Mouse (Mus musculus) forebrain, embryonic 11.5 days (tissue): Measurements from ENCODE around the gene Efna3. TPM values are rescaled to one million over a fixed set of nuclear protein-coding genes. Genes with fewer than 3 reads are reported as not detected.
A peak's percentile ranks its signal among the peaks of the same experiment; 100 is the strongest.

Experiments
- ATAC-seq: fragments of 200-750 bp; cut with Nextera tagmentation; replicated peaks from 2 replicates; pipeline ENCODE4 v1.8.0; 2017; ENCODE audit warnings: moderate TSS enrichment; ENCODE audit not compliant: low FRiP score
- DNase-seq: peaks from one replicate; pipeline ENCODE4 v3.0.0-alpha.2; 2017; ENCODE audit warnings: low spot score
- H3K27ac ChIP-seq: fragments of 300-500 bp; sonication (generic); 2 replicates; pipeline ENCODE4 v1.5.1; 2014; ENCODE audit warnings: low read depth, low read length
- H3K27me3 ChIP-seq: fragments of 300-500 bp; sonication (generic); 2 replicates; pipeline ENCODE4 v1.6.1; 2014; ENCODE audit warnings: mild to moderate bottlenecking, low read length, mixed read lengths; ENCODE audit not compliant: control insufficient read depth, insufficient read depth
- H3K36me3 ChIP-seq: fragments of 300-500 bp; sonication (generic); 2 replicates; pipeline ENCODE4 v1.6.1; 2014; ENCODE audit warnings: mild to moderate bottlenecking, low read length, moderate library complexity, mixed read lengths; ENCODE audit not compliant: control insufficient read depth, insufficient read depth
- H3K4me1 ChIP-seq: fragments of 300-500 bp; sonication (generic); replicated peaks from 2 replicates; pipeline ENCODE4 v1.6.1; 2014; ENCODE audit warnings: low read length, mixed read lengths; ENCODE audit not compliant: control insufficient read depth, insufficient read depth
- H3K4me2 ChIP-seq: fragments of 300-500 bp; sonication (generic); 2 replicates; pipeline ENCODE4 v1.6.1; 2014; ENCODE audit warnings: low read depth, mild to moderate bottlenecking, low read length, moderate library complexity, mixed read lengths; ENCODE audit not compliant: severe bottlenecking
- H3K4me3 ChIP-seq: fragments of 300-500 bp; sonication (generic); 2 replicates; pipeline ENCODE4 v1.5.1; 2014; ENCODE audit warnings: low read depth, low read length
- H3K9ac ChIP-seq: fragments of 300-500 bp; sonication (generic); 2 replicates; pipeline ENCODE4 v1.6.1; 2014; ENCODE audit warnings: low read length
- H3K9me3 ChIP-seq: fragments of 300-500 bp; sonication (generic); 2 replicates; pipeline ENCODE4 v1.6.1; 2016; ENCODE audit warnings: low read length, mixed read lengths; ENCODE audit not compliant: control insufficient read depth
- WGBS: fragments of 180-500 bp; shearing (Covaris S2); extraction: QIAGEN DNeasy Blood & Tissue Kit; methylation state at CpG from one replicate; pipeline ENCODE4 v1.1.7; 2014; 5-methylcytosine and 5-hydroxymethylcytosine counted together
- polyA plus RNA-seq: library from polyadenylated mRNA; unstranded; fragments of >200 nt; fragmentation: Nextera tagmentation; extraction: Ambion mirVana; gene quantifications from 2 replicates; pipeline ENCODE4 v1.2.1, GENCODE M21; 2014

Efna3 gene
- polyA plus RNA-seq, 1 experiment from 2014 or later: 7.7 TPM

DNA sequence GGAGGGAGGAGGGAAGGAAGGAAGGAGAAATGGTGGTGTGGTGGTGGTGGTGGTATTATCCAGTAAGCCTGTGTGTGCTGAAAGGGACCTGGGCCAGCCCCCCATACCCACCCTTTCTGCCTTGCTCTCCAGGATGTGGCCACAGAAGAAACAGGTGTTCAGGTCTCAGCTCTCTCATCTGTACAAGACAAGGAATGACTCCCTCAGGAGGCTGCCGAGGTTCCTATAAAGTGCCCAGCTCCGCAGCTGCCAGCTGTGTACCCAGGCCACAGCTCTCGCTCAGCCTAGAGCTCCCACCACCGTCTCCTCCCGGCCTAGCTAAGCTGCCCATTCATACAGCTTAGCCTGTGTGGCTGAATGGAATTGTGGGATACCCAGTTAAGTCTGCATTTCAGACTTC lies 30.5 kb downstream of the Efna3 start:
- ATAC-seq (no peak), DNase-seq (no peak)
- WGBS: 69% methylated on average over 5 of the region's 5 CpGs
- Histone ChIP-seq H3K4me3 (no peak overlapping the region), H3K9me3 (no peaks in the 10 kb centered on the region), H3K4me1 (no peaks in the 10 kb centered on the region), H3K36me3 (no peaks in the 10 kb centered on the region), H3K9ac (no peak overlapping the region), H3K27me3 (no peaks in the 10 kb centered on the region), H3K27ac (no peak overlapping the region), H3K4me2 (no peak overlapping the region)

DNA sequence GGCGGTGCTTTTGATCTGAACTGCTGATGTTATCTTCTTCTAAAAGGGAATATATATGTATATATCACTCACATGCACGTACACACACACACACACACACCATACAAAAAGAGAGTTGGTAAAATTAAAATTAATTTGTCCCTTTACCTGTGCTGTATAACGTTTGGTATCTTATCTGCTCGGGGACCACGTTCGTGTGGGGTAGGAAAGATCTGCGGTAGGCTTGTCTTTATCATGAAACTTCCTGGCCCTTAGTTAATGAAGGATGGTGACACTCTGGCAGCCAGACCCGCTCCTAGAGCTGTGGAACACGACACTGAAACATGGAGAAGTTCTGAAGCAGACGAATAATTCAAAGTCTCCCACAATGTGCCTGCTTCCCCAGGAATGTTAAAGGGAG lies 30.9 kb downstream of the Efna3 start:
- H3K27ac ChIP-seq: no peak overlapping the region
- no peak overlapping the region for H3K4me2 ChIP-seq
- H3K4me3 ChIP-seq: no peak overlapping the region
- no peak for ATAC-seq
- no peaks in the 10 kb centered on the region for H3K36me3 ChIP-seq
- no peaks in the 10 kb centered on the region for H3K27me3 ChIP-seq
- WGBS: 82% methylated on average over 10 of the region's 10 CpGs
- no peaks in the 10 kb centered on the region for H3K9me3 ChIP-seq
- DNase-seq: no peak
- H3K4me1 ChIP-seq: no peaks in the 10 kb centered on the region
- no peak overlapping the region for H3K9ac ChIP-seq

DNA sequence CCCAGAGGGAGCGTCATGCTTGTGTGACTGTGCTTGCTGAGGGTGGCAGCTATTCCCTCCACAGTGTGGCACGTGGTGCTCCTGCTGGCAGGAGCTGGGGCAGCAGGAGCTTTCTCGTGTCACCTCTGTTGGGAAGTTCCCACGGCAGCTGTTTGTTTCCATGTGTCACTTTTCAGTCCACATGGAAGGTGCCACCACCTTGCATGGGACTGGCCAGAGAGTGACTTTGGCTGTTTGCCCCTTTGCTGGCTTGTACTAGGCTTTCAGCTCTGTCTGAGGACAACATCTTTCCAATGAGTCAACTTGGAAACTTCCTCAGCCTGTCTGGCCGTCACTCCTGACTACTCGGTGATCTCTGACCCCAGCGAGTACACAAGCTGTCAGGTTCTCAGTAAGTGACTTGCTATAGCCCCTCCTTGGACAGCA lies 34.2 kb downstream of the Efna3 start:
- Histone ChIP-seq H3K9me3 (no peaks in the 10 kb centered on the region), H3K4me1 (no peaks in the 10 kb centered on the region), H3K27me3 (no peaks in the 10 kb centered on the region), H3K9ac (no peak overlapping the region), H3K36me3 (no peaks in the 10 kb centered on the region), H3K27ac (no peak overlapping the region), H3K4me3 (no peak overlapping the region), H3K4me2 (no peak overlapping the region)
- ATAC-seq (no peak), DNase-seq (no peak)
- WGBS: 63% methylated on average over 7 of the region's 7 CpGs

DNA sequence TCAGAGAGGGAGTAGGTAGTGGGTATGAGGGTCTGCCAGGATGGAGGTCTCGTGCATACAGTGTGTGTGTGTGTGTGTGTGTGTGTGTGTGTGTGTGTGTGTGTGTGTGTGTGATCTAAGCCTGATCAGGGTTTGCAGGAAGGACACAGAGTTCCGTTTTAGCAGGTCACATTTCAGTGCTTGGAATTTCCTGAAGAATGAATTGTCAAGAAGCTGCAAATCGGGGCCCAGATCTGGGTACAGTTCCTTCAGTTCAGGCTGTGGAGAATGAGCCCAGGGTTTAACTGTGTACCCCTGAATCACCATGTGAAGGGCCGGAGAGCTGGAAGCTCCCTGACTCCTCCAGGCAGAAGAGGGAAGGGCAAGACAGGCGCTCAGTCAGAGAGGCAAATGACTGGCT lies 35.5 kb downstream of the Efna3 start:
- Histone ChIP-seq H3K36me3 (no peaks in the 10 kb centered on the region), H3K4me3 (no peak overlapping the region), H3K4me2 (no peak overlapping the region), H3K27ac (no peak overlapping the region), H3K27me3 (no peaks in the 10 kb centered on the region), H3K9me3 (no peaks in the 10 kb centered on the region), H3K4me1 (no peaks in the 10 kb centered on the region), H3K9ac (no peak overlapping the region)
- 59% methylated on average over 5 of the region's 5 CpGs for WGBS
- no peak for DNase-seq
- no peak for ATAC-seq

DNA sequence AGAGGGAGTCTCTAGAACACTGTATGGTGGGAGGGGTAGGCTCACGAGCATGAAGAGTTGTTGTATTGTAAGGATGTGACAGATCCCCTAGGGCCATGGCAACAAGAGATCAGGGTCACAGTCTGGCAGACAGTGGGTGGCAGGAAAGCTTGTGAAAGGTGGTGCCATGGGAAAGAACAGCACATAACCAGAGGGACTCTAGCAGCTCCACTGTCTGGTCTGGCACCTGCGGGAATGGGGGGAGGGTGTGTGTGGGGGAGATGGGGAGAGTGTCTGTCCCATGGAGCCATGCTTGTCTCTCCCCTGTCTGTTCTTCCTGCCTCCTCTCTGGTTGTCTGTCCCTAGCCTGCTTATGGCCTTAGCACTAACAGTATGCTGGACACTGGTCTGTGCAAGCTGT lies 37.2 kb downstream of the Efna3 start:
- H3K4me1 ChIP-seq: peaks cover 6% of the 10 kb centered on the region
- ATAC-seq (no peak), DNase-seq (no peak)
- no peak overlapping the region for H3K4me2 ChIP-seq
- H3K27me3 ChIP-seq: peaks cover 11% of the 10 kb centered on the region
- H3K9ac ChIP-seq: no peak overlapping the region
- no peaks in the 10 kb centered on the region for H3K36me3 ChIP-seq
- WGBS: 50% methylated on average over 2 of the region's 2 CpGs
- no peaks in the 10 kb centered on the region for H3K9me3 ChIP-seq
- H3K27ac ChIP-seq: no peak overlapping the region
- H3K4me3 ChIP-seq: no peak overlapping the region

DNA sequence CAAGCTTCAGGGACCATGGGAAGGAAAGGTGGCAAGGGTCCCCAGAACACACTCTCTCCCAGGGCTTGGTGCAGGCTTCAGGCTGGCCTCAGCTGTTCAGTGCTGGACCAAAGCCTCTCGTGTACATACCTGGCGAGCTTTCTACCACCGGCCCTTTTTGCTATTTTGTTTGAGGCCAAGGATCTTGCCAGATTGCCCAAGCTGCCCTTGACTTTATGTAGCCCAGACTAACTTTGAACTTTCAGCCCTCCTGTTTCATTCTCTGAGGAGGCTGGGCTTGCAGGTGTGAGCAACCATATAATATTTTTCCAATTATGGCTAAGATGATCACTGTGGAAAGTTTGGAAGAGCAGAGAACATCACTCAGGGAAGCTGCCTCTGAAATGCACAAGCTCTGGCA lies 38.5 kb downstream of the Efna3 start:
- Histone ChIP-seq H3K36me3 (no peaks in the 10 kb centered on the region), H3K27ac (no peak overlapping the region), H3K27me3 (peaks cover 16% of the 10 kb centered on the region), H3K9ac (no peak overlapping the region), H3K9me3 (no peaks in the 10 kb centered on the region), H3K4me1 (peaks cover 14% of the 10 kb centered on the region), H3K4me2 (no peak overlapping the region), H3K4me3 (no peak overlapping the region)
- DNase-seq (no peak), ATAC-seq (no peak)
- 91% methylated on average over 3 of the region's 3 CpGs for WGBS

DNA sequence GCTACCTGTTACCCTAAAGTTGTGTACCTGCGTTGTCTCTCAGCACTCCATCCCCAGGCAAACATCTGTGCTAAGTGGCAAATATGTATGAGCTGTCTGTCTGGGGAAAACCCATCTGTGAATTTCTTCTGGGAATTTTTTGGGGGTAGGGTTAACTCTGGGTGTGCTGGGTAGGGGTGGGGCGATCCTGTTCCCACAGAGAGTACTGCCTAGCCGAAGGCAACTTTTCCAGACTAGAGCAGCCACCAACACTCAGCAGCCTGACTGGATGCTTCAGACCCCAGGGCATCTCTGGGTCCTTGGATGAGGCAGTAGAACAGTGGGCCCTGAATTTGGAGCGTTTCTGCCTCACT lies 40.5 kb downstream of the Efna3 start:
- Histone ChIP-seq H3K9me3 (no peaks in the 10 kb centered on the region), H3K27me3 (peaks cover 28% of the 10 kb centered on the region), H3K4me2 (no peak overlapping the region), H3K27ac (no peak overlapping the region), H3K9ac (no peak overlapping the region), H3K4me3 (no peak overlapping the region), H3K36me3 (no peaks in the 10 kb centered on the region), H3K4me1 (peaks cover 17% of the 10 kb centered on the region)
- DNase-seq (no peak), ATAC-seq (no peak)
- WGBS: 26% methylated on average over 4 of the region's 4 CpGs

DNA sequence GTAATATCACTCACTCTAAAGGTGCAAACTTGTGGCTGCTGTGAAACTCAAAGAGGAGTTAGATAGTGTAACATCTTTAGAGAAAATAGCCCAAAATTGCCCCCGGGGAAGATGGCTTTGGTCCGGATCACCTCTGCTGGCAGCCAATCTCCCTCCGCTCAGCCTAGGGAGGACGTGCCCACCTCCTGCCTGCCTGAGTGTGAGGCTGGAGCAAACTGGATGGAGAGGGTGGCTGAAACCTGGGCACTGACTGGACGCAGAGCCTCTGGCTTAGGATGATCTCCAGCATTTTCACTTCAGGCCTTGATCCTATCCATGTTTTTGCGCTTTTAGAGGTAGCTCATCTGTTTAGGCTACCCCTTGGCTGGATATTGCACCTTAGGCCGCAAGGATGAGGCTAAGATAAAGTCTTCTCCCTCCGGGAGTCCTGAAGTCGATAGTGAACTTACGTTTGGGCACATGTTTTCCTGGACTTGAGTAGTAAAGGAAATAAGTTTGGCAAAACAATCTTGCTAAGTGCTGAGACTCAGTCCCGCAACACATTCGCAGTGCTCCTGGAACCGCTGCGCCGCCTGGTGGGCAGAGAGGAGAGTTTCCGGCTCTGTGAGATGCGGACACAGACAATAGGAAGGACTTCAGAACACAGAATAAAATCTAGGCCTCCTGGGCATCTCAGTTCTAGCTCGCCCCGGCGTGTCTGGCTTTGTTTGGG lies 41.0 kb downstream of the Efna3 start:
- Histone ChIP-seq H3K4me1 (peaks cover 17% of the 10 kb centered on the region), H3K36me3 (no peaks in the 10 kb centered on the region), H3K4me2 (peak overlapping the region; percentile 90), H3K9ac (peak overlapping the region; percentile 59; the same call in 1 of the 2 replicates), H3K4me3 (peak overlapping the region; percentile 36), H3K27ac (no peak overlapping the region), H3K27me3 (peaks cover 28% of the 10 kb centered on the region), H3K9me3 (no peaks in the 10 kb centered on the region)
- 0 out of 2 replicates have a peak, but pooled peaks have one; percentile 32 for ATAC-seq
- WGBS: 10% methylated on average over 20 of the region's 20 CpGs
- DNase-seq: peak; percentile 90
